In genomic region chr9:107278527-107279377, GRCm38 (mm10) we compare ENCODE assay signal across 8 mouse cellular contexts. TPM values are rescaled to one million over a fixed set of nuclear protein-coding genes. Genes with fewer than 3 reads are reported as not detected.
DNase-seq lines count a peak whose midpoint lies in the region; ATAC-seq lines count a peak whose summit lies in the region.

No protein-coding gene starts in this region.

- ATAC-seq in kidney, embryonic 14.5 days (ENCODE audit: low FRiP score, low TSS enrichment): peak; percentile 24
- ATAC-seq in midbrain, embryonic 16.5 days: peak; percentile 48; the same call in 1 of the 2 replicates

- H3K4me3 ChIP-seq in kidney, embryonic 14.5 days (ENCODE audit: low read length): no peak overlapping the region
- no peak overlapping the region for H3K4me3 ChIP-seq in midbrain, embryonic 16.5 days (ENCODE audit: low read depth, low read length)

- no peak overlapping the region for H3K27ac ChIP-seq in kidney, embryonic 14.5 days (ENCODE audit: low read depth, low read length)
- H3K27ac ChIP-seq in midbrain, embryonic 16.5 days (ENCODE audit: low read length): no peak overlapping the region

- H3K9ac ChIP-seq in kidney, embryonic 14.5 days (ENCODE audit: low read depth, low read length): no peak overlapping the region
- no peak overlapping the region for H3K9ac ChIP-seq in midbrain, embryonic 16.5 days (ENCODE audit: low read depth, low read length)

- peaks cover 16% of the 10 kb centered on the region; the same call in 1 of the 2 replicates for H3K4me1 ChIP-seq in kidney, embryonic 14.5 days (ENCODE audit: control insufficient read depth, insufficient read depth, low read length)
- H3K4me1 ChIP-seq in midbrain, embryonic 16.5 days (ENCODE audit: control insufficient read depth, insufficient read depth, low read length): peaks cover 9% of the 10 kb centered on the region; the same call in 1 of the 2 replicates

- H3K9me3 ChIP-seq in kidney, embryonic 14.5 days (ENCODE audit: control insufficient read depth, low read length): no peaks in the 10 kb centered on the region
- H3K9me3 ChIP-seq in midbrain, embryonic 16.5 days (replicated peaks; ENCODE audit: control insufficient read depth, low read length, poor library complexity, severe bottlenecking): no peaks in the 10 kb centered on the region

- H3K36me3 ChIP-seq in kidney, embryonic 14.5 days (ENCODE audit: control insufficient read depth, insufficient read depth, low read length): no peaks in the 10 kb centered on the region
- H3K36me3 ChIP-seq in midbrain, embryonic 16.5 days (ENCODE audit: control insufficient read depth, insufficient read depth, low read length): no peaks in the 10 kb centered on the region

- no peaks in the 10 kb centered on the region for H3K27me3 ChIP-seq in kidney, embryonic 14.5 days (ENCODE audit: control insufficient read depth, insufficient read depth, low read length)
- no peaks in the 10 kb centered on the region for H3K27me3 ChIP-seq in midbrain, embryonic 16.5 days (ENCODE audit: control insufficient read depth, insufficient read depth, low read depth, low read length)

- peak; percentile 88 to 92 for DNase-seq in adrenal gland, adult (ENCODE audit: inconsistent age in 2 of 2, low spot score in 1 of 2)
- DNase-seq in adrenal gland, postnatal 4 days (ENCODE audit: low spot score in 2 of 2): no peak
- peak; percentile 50 for DNase-seq in right cerebral cortex, postnatal 4 days
- no peak for DNase-seq in right cerebral cortex, adult 2 months (ENCODE audit: low spot score in 2 of 2)
- DNase-seq in fibroblast of lung, adult 2 months (ENCODE audit: low read depth): peak; percentile 91
- DNase-seq in frontal cortex, postnatal 25 days (ENCODE audit: low spot score in 2 of 2): no peak

- H3K4me2 ChIP-seq in kidney, embryonic 14.5 days (replicated peaks; ENCODE audit: low read depth, low read length): no peak overlapping the region
- H3K4me2 ChIP-seq in midbrain, embryonic 16.5 days (ENCODE audit: low read length): no peak overlapping the region

- WGBS in kidney, embryonic 14.5 days: 56% methylated on average over 8 of the region's 8 CpGs
- 53% methylated on average over 8 of the region's 8 CpGs for WGBS in midbrain, embryonic 16.5 days

RNA-seq across cellular contexts. Expression of gene Mapkapk3, which starts 10.9 kb away (rescaled TPM):
- 10 to 100 TPM; 24.6 to 27.3 TPM for total RNA-seq in adrenal gland, postnatal 4 days (2021)
- 3.8 and 6.5 TPM in 2 replicates for polyA plus RNA-seq in kidney, embryonic 14.5 days (2014; fragmentation: Nextera tagmentation; extraction: Ambion mirVana)
- 1.5 and 1.9 TPM in 2 replicates for polyA plus RNA-seq in midbrain, embryonic 16.5 days (2015; fragmentation: Nextera tagmentation; extraction: Ambion mirVana)

RNA-seq across cellular contexts. Expression of gene Cish, which starts 17.1 kb away (rescaled TPM):
- 10 to 100 TPM; 17.8 to 22.5 TPM for total RNA-seq in adrenal gland, postnatal 4 days (2021)
- polyA plus RNA-seq in kidney, embryonic 14.5 days (2014; fragmentation: Nextera tagmentation; extraction: Ambion mirVana): 6.3 and 7.1 TPM in 2 replicates
- polyA plus RNA-seq in midbrain, embryonic 16.5 days (2015; fragmentation: Nextera tagmentation; extraction: Ambion mirVana): 8.6 and 9.4 TPM in 2 replicates

RNA-seq across cellular contexts. Expression of gene Dock3, which starts 47.0 kb away (rescaled TPM):
- 1 to 10 TPM; 7.1 to 7.4 TPM for total RNA-seq in adrenal gland, postnatal 4 days (2021)
- 0.23 and 0.93 TPM in 2 replicates for polyA plus RNA-seq in kidney, embryonic 14.5 days (2014; fragmentation: Nextera tagmentation; extraction: Ambion mirVana)
- polyA plus RNA-seq in midbrain, embryonic 16.5 days (2015; fragmentation: Nextera tagmentation; extraction: Ambion mirVana): 16.3 and 21.5 TPM in 2 replicates

RNA-seq across cellular contexts. Expression of gene Hemk1, which starts 59.4 kb away (rescaled TPM):
- 10 to 100 TPM; 19.5 to 23.7 TPM for total RNA-seq in adrenal gland, postnatal 4 days (2021)
- 9.7 and 11.3 TPM in 2 replicates for polyA plus RNA-seq in kidney, embryonic 14.5 days (2014; fragmentation: Nextera tagmentation; extraction: Ambion mirVana)
- 19.2 and 19.7 TPM in 2 replicates for polyA plus RNA-seq in midbrain, embryonic 16.5 days (2015; fragmentation: Nextera tagmentation; extraction: Ambion mirVana)

Comparison
In these comparisons a context has a peak if more than half of its experiments do, and no peak if none do; other contexts are left out.
1. DNase-seq: peak in adrenal gland, adult (2 of 2), right cerebral cortex, postnatal 4 days (single experiment) and fibroblast of lung, adult 2 months (single experiment); none in adrenal gland, postnatal 4 days (0 of 2), right cerebral cortex, adult 2 months (0 of 2) and frontal cortex, postnatal 25 days (0 of 2).